Mouse (Mus musculus) C2C12 (cell line): ENCODE measurements around the gene Gpr4. TPM values are rescaled to one million over a fixed set of nuclear protein-coding genes. Genes with fewer than 3 reads are reported as not detected.

Experiments used
- H3K27me3 ChIP-seq: one replicate; pipeline ENCODE4 v1.6.1; 2011; ENCODE audit not compliant: control insufficient read depth, insufficient read depth, insufficient read length
- H3K36me3 ChIP-seq: one replicate; pipeline ENCODE4 v1.6.1; 2011; ENCODE audit not compliant: control insufficient read depth, insufficient read depth
- H3K4me3 ChIP-seq: one replicate; pipeline ENCODE4 v1.5.1; 2011; ENCODE audit warnings: mild to moderate bottlenecking, control low read depth; ENCODE audit not compliant: poor library complexity, insufficient read depth, severe bottlenecking
- H3K79me2 ChIP-seq: one replicate; pipeline ENCODE4 v1.6.1; 2011; ENCODE audit not compliant: control insufficient read depth, insufficient read depth
- H3K79me3 ChIP-seq: one replicate; pipeline ENCODE4 v1.6.1; 2011; ENCODE audit warnings: low read depth, control low read depth
- H3ac ChIP-seq: one replicate; pipeline ENCODE3; 2011; ENCODE audit warnings: low read depth; ENCODE audit not compliant: control insufficient read depth, insufficient read length
- CEBPB ChIP-seq: IDR thresholded peaks from one replicate; pipeline ENCODE4 v1.6.1; 2011; ENCODE audit warnings: low read depth, mild to moderate bottlenecking, control low read depth, moderate library complexity
- CTCF ChIP-seq: IDR thresholded peaks from one replicate; pipeline ENCODE4 v1.5.1; 2011; ENCODE audit not compliant: control insufficient read depth, insufficient read depth, insufficient read length
- FOSL1 ChIP-seq: IDR thresholded peaks from one replicate; pipeline ENCODE4 v1.8.0; 2011; ENCODE audit warnings: mild to moderate bottlenecking, low read length; ENCODE audit not compliant: poor library complexity, insufficient read depth, severe bottlenecking
- MAX ChIP-seq: IDR thresholded peaks from one replicate; pipeline ENCODE4 v1.6.1; 2011; ENCODE audit warnings: mild to moderate bottlenecking, control low read depth
- MYOD1 ChIP-seq: IDR thresholded peaks from one replicate; pipeline ENCODE4 v1.6.1; 2011; ENCODE audit warnings: low read depth; ENCODE audit not compliant: control insufficient read depth, insufficient read length
- MYOG ChIP-seq: IDR thresholded peaks from one replicate; pipeline ENCODE4 v1.6.1; 2011; ENCODE audit not compliant: control insufficient read depth, insufficient read length; ENCODE audit errors: extremely low read depth
- USF1 ChIP-seq: IDR thresholded peaks from one replicate; pipeline ENCODE4 v1.6.1; 2011; ENCODE audit warnings: low read depth, mild to moderate bottlenecking, control low read depth, moderate library complexity
- polyA plus RNA-seq: library from polyadenylated mRNA; unstranded; fragments of >200 nt; fragmentation: generic; extraction: Trizol; gene quantifications from one replicate; pipeline ENCODE4 v1.2.1, GENCODE M21; 2012; ENCODE audit warnings: missing spikeins

The Gpr4 gene
- polyA plus RNA-seq, 1 experiment: 0.05 TPM

DNA sequence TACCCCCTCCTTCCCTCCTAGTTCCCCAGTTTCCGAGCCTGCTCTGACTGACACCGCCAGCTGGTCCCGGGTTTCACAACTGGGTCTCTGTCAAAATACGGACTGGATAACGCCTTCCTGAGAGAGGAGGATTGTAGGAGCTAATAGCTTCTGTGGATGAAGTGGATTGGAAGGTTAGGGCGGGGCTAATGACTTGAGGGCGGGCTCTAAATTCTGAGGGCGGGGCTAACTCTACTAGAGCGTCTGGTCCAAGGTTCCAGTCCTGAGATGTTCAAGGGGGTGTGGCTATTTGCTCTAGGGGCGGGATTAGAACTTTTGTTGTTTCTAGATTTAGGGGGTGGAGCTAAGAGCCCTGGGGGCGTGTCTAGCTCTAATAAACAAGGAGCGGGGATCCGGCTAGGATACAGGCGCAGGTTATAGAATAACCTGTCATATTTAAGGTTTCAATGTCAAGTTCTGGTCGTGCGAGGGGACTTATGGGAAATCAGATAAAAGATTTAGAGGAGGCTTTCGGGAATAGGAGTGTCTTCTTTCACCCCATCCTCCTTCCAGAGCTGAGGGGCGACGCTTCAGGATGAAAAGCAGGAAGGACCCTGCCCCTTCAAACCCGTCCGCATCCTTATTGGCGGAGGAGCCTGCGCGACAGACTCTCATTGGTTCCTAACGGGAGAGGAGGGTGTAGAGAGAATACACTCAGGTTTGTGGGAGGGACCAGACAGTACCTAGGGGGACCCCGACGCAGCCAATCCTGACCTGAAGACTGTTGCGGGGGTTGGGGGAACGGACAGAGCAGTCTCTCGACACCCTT, 36.4 kb upstream of the Gpr4 start, which contains the start of gene Eml2:
Gene Eml2, plus strand, starts transcription at position 714 of the 808 bp plus-strand sequence.
- Histone ChIP-seq H3K79me3 (no peaks in the 10 kb centered on the region), H3ac (no peak within 1 kb of the TSS), H3K27me3 (no peaks in the 10 kb centered on the region), H3K36me3 (no peaks in the 10 kb centered on the region), H3K79me2 (no peaks in the 10 kb centered on the region), H3K4me3 (no peak within 1 kb of the TSS)
- no peak for TF ChIP-seq USF1
- TF ChIP-seq MYOD1: peak; percentile 89
- no peak for TF ChIP-seq MYOG

DNA sequence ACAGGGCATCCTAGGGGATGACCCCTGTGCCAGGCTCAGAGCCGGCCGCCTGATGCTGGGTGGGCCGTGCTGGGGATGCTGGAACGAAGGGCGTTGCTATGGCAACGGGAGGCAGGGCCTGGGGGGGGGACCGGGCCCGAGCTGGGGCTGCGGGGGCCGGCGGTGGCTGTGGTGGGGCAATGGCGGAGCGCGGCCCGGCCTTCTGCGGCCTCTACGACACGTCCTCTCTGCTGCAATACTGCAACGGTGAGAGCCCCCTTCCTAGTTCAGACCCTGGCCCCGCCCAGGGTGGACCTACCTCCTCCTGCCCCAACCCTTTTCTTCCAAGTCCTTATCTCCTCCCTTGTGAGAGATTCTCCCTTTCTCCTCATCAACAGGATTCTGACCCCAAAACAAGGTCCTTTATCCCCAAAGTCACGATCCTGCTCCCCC, 35.8 kb upstream of the Gpr4 start:
- H3K79me2 ChIP-seq: no peaks in the 10 kb centered on the region
- no peaks in the 10 kb centered on the region for H3K36me3 ChIP-seq
- no peak overlapping the region for H3K4me3 ChIP-seq
- H3ac ChIP-seq: no peak overlapping the region
- H3K79me3 ChIP-seq: no peaks in the 10 kb centered on the region
- TF ChIP-seq MYOG: no peak
- TF ChIP-seq CTCF: no peak
- TF ChIP-seq CEBPB: no peak
- TF ChIP-seq FOSL1: no peak
- no peak for TF ChIP-seq USF1
- TF ChIP-seq MYOD1: no peak
- no peak for TF ChIP-seq MAX
- H3K27me3 ChIP-seq: no peaks in the 10 kb centered on the region

DNA sequence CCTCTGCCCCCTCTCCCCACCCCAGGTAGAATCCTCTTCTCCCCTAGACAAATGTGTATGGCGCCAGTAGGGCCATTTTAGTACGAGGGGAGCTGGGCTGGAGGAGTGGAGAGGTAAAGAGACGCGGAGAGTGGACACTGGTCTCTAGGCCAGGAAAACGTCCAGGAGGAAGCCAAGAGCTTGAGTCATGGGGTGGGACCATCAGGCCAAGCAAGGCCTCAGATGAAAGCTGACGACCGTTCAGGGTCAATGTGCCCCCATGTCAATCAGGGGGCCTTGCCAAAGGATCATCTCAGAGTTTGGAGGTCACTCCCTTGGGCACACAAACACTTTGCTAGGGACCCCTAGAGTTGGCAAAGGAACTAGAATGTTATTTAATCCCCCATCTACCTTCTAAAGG, 35.1 kb upstream of the Gpr4 start:
- no peak for TF ChIP-seq USF1
- TF ChIP-seq MYOG: no peak
- TF ChIP-seq FOSL1: no peak
- TF ChIP-seq CTCF: no peak
- TF ChIP-seq CEBPB: no peak
- no peak for TF ChIP-seq MYOD1
- TF ChIP-seq MAX: no peak
- no peaks in the 10 kb centered on the region for H3K27me3 ChIP-seq
- no peak overlapping the region for H3ac ChIP-seq
- no peaks in the 10 kb centered on the region for H3K79me2 ChIP-seq
- no peak overlapping the region for H3K4me3 ChIP-seq
- no peaks in the 10 kb centered on the region for H3K36me3 ChIP-seq
- no peaks in the 10 kb centered on the region for H3K79me3 ChIP-seq

DNA sequence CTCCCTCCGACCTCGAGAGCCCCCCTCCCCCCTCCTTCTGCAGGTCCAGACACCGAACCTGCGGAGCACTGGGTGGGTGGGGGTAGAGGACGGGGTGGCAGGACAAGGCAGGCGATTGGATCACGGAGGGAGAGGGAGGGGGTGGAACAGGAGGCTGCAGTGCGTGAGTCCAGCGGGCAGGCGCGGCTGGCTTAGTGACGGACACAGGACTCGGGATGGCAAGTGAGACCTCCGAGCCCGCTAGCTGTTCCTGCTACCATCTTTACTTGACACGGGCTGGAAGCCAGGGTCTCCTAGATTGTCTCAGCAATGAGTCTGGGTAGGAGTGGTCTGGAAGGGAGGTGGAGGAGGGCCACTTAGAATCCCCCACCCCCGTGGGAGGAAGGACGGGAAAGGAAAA, 34.3 kb upstream of the Gpr4 start:
- Histone ChIP-seq H3K27me3 (no peaks in the 10 kb centered on the region), H3K79me3 (no peaks in the 10 kb centered on the region), H3K4me3 (no peak overlapping the region), H3K79me2 (no peaks in the 10 kb centered on the region), H3ac (no peak overlapping the region), H3K36me3 (no peaks in the 10 kb centered on the region)
- TF ChIP-seq USF1 (no peak), CTCF (no peak), MAX (no peak), FOSL1 (no peak)

DNA sequence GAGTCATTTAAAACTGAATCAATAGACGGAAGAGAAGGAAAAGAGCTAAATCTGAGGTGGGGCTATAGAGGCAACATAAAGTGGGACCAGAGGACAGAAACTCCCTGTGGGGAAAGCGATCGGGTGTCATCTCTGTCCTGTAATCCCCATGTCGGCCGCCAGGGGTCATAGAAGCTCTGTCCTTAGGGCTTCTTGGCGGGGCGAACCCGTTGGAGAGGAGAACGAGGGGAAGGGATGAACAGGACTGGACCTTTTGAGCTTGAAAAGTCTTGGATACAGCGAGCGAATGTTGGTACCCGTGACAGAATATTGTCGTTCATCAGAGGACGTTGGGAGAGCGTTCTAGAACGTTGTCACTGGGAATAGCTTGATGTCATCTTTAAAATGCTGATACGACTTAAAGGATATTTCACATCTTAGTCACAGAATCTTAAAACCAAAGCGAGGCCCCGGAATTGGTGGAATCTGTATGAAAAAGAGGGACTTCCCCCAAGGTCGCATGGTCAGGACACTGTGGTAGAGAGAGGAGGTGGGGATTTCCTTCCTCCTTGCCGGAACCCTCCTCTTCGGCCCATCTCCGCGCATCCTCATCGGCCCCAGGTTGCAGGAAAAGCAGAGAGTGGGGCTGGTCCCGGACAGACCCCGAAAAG, 33.8 kb upstream of the Gpr4 start:
- Histone ChIP-seq H3K27me3 (no peaks in the 10 kb centered on the region), H3K79me2 (no peaks in the 10 kb centered on the region), H3ac (no peak overlapping the region), H3K4me3 (no peak overlapping the region), H3K79me3 (no peaks in the 10 kb centered on the region), H3K36me3 (no peaks in the 10 kb centered on the region)
- no peak for TF ChIP-seq MAX

DNA sequence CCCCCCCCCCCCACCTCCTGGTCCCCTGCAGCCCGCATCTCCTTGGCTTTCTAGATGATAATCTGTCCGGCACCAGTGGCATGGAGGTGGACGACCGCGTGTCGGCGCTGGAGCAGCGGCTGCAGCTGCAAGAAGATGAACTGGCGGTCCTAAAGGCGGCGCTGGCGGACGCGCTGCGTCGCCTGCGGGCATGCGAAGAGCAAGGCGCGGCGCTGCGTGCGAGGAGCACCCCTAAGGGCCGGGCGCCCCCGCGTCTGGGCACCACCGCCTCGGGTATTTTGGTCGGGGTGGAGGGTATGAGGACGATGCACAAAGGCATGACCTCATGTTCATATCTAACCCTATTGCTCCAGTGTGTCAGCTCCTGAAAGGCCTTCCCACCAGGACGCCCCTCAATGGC, 33.2 kb upstream of the Gpr4 start:
- Histone ChIP-seq H3K79me2 (no peaks in the 10 kb centered on the region), H3ac (no peak overlapping the region), H3K4me3 (no peak overlapping the region), H3K27me3 (no peaks in the 10 kb centered on the region), H3K79me3 (no peaks in the 10 kb centered on the region), H3K36me3 (no peaks in the 10 kb centered on the region)
- TF ChIP-seq USF1 (no peak), CTCF (peak; percentile 50), MYOD1 (no peak), FOSL1 (no peak)
